Mouse (Mus musculus): ENCODE data around the gene Ccr7. TPM values are rescaled to one million over a fixed set of nuclear protein-coding genes. Genes with fewer than 3 reads are reported as not detected.

Gene Ccr7
- polyA plus RNA-seq, 1 experiment from 2014 or later: 0.44 TPM

Other genes with a start within 250 kb of the Ccr7 start
- 86.5 and 89.9 TPM in 2 replicates for gene Cdc6, start 247.3 kb downstream of the Ccr7 start, polyA plus RNA-seq (2016; fragmentation: Nextera tagmentation; extraction: Ambion mirVana)
- 6.8 and 7.1 TPM in 2 replicates for gene Rara, start 227.3 kb downstream of the Ccr7 start, polyA plus RNA-seq (2016; fragmentation: Nextera tagmentation; extraction: Ambion mirVana)
- not detected in 2 replicates for gene Gjd3, start 172.1 kb downstream of the Ccr7 start, polyA plus RNA-seq (2016; fragmentation: Nextera tagmentation; extraction: Ambion mirVana)
- gene Top2a, start 130.9 kb downstream of the Ccr7 start, polyA plus RNA-seq (2016; fragmentation: Nextera tagmentation; extraction: Ambion mirVana): 249 and 261 TPM in 2 replicates
- gene Igfbp4, start 113.8 kb downstream of the Ccr7 start, polyA plus RNA-seq (2016; fragmentation: Nextera tagmentation; extraction: Ambion mirVana): 236 TPM in 2 replicates
- 0.17 and 0.39 TPM in 2 replicates for gene Tns4, start 65.8 kb downstream of the Ccr7 start, polyA plus RNA-seq (2016; fragmentation: Nextera tagmentation; extraction: Ambion mirVana)
- 114 and 115 TPM in 2 replicates for gene Smarce1, start 75.9 kb upstream of the Ccr7 start, polyA plus RNA-seq (2016; fragmentation: Nextera tagmentation; extraction: Ambion mirVana)
- 0.04 and 0.08 TPM in 2 replicates for gene Krt222, start 89.0 kb upstream of the Ccr7 start, polyA plus RNA-seq (2016; fragmentation: Nextera tagmentation; extraction: Ambion mirVana)
- gene Krt24, start 130.2 kb upstream of the Ccr7 start, polyA plus RNA-seq (2016; fragmentation: Nextera tagmentation; extraction: Ambion mirVana): not detected in 2 replicates
- gene Krt25, start 167.9 kb upstream of the Ccr7 start, polyA plus RNA-seq (2016; fragmentation: Nextera tagmentation; extraction: Ambion mirVana): not detected in 2 replicates
- not detected in 2 replicates for gene Krt26, start 182.9 kb upstream of the Ccr7 start, polyA plus RNA-seq (2016; fragmentation: Nextera tagmentation; extraction: Ambion mirVana)
- gene Krt27, start 196.0 kb upstream of the Ccr7 start, polyA plus RNA-seq (2016; fragmentation: Nextera tagmentation; extraction: Ambion mirVana): not detected in 2 replicates
- gene Krt28, start 219.8 kb upstream of the Ccr7 start, polyA plus RNA-seq (2016; fragmentation: Nextera tagmentation; extraction: Ambion mirVana): 0.07 and 0.11 TPM in 2 replicates
- 5.2 and 6.1 TPM in 2 replicates for gene Krt10, start 234.3 kb upstream of the Ccr7 start, polyA plus RNA-seq (2016; fragmentation: Nextera tagmentation; extraction: Ambion mirVana)

All from liver, embryonic 12.5 days (tissue).